Mouse (Mus musculus) testis, adult 2 months (tissue): ENCODE data around the gene Scarb2. TPM values are rescaled to one million over a fixed set of nuclear protein-coding genes. Genes with fewer than 3 reads are reported as not detected.

Experiments used
- H3K27ac ChIP-seq: fragments of 200-500 bp; 2 replicates; pipeline ENCODE4 v1.5.1; 2012; ENCODE audit warnings: low read depth, low read length; ENCODE audit not compliant: control insufficient read depth, insufficient read depth
- H3K27me3 ChIP-seq: fragments of 200-500 bp; 2 replicates; pipeline ENCODE4 v1.6.1; 2012; ENCODE audit warnings: mild to moderate bottlenecking, low read length, moderate library complexity; ENCODE audit not compliant: control insufficient read depth, insufficient read depth
- H3K36me3 ChIP-seq: fragments of 200-500 bp; 2 replicates; pipeline ENCODE4 v1.6.1; 2012; ENCODE audit warnings: mild to moderate bottlenecking, low read length; ENCODE audit not compliant: control insufficient read depth, insufficient read depth
- H3K4me1 ChIP-seq: fragments of 200-500 bp; 2 replicates; pipeline ENCODE4 v1.6.1; 2012; ENCODE audit warnings: low read length; ENCODE audit not compliant: control insufficient read depth, insufficient read depth
- H3K4me3 ChIP-seq: fragments of 200-500 bp; 2 replicates; pipeline ENCODE4 v1.5.1; 2012; ENCODE audit warnings: low read depth, mild to moderate bottlenecking, low read length, moderate library complexity, mixed read lengths; ENCODE audit not compliant: control insufficient read depth
- CTCF ChIP-seq: fragments of 200-500 bp; IDR thresholded peaks from 2 replicates; pipeline ENCODE4 v1.5.1; 2012; ENCODE audit warnings: low read depth, mild to moderate bottlenecking, inconsistent platforms, low read length, moderate library complexity; ENCODE audit not compliant: control insufficient read depth, insufficient read depth, insufficient replicate concordance
- POLR2A ChIP-seq: fragments of 200-500 bp; IDR thresholded peaks from 2 replicates; pipeline ENCODE4 v1.6.1; 2012; ENCODE audit warnings: low read depth, mild to moderate bottlenecking, inconsistent platforms, low read length, moderate library complexity; ENCODE audit not compliant: control insufficient read depth
- polyA plus RNA-seq: library from polyadenylated mRNA; depleted of rRNA; stranded (reverse); fragments of >200 nt; gene quantifications from 2 replicates; pipeline ENCODE4 v1.2.3, GENCODE M21; 2012

The Scarb2 gene
- polyA plus RNA-seq, 1 experiment: 4.3 TPM

DNA sequence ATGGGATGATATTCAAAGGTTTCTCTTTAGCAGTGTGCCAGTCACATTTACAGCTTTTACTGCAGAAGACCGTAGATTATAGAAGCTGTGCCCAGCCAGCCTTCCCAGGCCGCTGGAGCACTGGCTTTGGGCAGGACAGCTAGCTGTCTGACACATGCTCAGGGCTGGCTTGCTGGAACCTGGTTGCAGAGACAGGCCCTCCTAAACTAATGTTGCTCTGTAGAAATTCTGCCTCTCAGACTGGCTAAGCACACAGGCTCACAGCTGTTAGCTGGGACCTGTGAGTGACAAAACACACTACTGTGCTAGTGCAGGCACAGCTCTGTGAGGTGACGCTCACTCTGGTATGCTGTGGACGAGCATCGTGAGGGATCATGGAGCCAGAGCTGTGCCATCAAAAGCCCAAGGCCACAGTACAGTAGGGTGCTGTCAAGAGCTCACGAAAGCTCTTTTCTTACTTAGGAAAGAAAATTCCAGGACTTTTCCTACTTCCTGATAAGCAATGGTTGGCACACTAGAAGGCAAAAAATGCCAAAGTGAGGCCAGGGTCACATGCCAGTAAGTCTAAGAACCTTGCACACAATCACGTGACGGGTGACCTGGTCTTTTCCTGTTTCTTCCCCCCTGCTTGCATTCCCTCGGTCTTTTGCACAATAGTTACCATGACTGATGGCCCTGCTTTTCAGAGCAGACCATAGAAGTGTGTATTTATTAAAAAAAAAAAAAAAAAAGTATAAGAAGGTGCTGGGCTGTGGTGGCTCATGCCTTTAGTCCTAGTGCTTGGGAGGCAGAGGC, 97.1 kb downstream of the Scarb2 start:
- no peak overlapping the region for H3K27ac ChIP-seq

DNA sequence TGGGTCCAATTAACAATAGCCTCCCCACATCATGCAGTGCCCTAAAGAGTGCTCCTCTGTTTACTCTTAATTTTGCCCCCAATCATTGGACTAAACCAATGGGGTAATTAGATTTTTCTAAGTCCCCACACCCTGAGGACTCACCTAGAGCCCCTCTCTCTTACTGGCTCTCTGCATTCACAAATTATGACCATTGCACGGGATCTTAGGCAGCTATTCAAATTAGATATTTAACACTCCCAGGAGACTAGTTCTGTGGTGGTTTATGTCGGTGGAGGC, 102.3 kb downstream of the Scarb2 start:
- TF ChIP-seq POLR2A: no peak
- no peak for TF ChIP-seq CTCF
- Histone ChIP-seq H3K27ac (no peak overlapping the region), H3K4me3 (no peak overlapping the region), H3K36me3 (no peaks in the 10 kb centered on the region; the same call in 1 of the 2 replicates), H3K27me3 (no peaks in the 10 kb centered on the region), H3K4me1 (no peaks in the 10 kb centered on the region)

More for the DNA sequence above, 97.1 kb downstream of the Scarb2 start:
- Histone ChIP-seq H3K4me3 (no peak overlapping the region), H3K36me3 (no peaks in the 10 kb centered on the region), H3K27me3 (no peaks in the 10 kb centered on the region), H3K4me1 (no peaks in the 10 kb centered on the region)
- TF ChIP-seq CTCF (no peak), POLR2A (no peak)

DNA sequence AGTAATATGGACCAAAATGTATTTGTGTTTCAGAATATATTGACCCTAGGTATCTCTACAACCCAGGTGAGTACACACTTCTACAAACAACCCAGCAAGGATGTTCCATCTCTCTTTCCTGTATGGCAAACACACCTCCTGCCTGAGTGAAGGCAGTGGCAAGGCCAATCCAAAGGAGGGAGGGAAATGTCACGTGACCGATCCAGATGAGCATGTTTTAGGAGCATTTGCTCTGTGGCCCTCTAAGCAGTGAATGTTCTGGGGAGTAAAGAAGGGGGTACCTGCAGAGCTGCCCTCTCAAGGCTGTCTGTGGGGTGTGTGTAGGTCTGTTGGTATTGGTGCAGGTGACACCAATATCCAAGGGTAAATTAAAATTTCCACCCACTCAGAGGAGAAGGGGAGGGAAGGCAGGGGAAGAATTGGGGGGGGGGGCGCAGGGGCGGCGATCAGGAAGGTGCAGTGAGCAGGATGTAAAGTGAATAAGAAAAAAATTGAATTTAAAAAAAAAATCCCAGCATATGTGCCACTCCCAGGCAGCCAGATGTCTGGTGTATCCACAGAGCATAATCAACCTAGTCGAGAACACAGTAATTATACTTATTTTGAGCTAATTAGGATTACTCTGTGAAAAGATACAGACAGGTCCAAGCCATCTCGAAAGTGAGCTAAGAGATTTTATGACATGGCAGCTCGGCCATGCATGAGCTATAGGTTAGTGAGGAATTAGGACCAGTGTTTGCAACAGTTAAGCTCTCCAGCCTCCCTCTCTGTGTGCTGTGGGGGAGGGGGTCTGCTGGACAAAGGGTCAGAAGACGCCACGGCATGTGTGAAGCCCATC, 102.9 kb downstream of the Scarb2 start:
- Histone ChIP-seq H3K4me1 (no peaks in the 10 kb centered on the region), H3K4me3 (no peak overlapping the region), H3K36me3 (no peaks in the 10 kb centered on the region; the same call in 1 of the 2 replicates), H3K27ac (no peak overlapping the region), H3K27me3 (no peaks in the 10 kb centered on the region)
- TF ChIP-seq CTCF (no peak), POLR2A (no peak)

DNA sequence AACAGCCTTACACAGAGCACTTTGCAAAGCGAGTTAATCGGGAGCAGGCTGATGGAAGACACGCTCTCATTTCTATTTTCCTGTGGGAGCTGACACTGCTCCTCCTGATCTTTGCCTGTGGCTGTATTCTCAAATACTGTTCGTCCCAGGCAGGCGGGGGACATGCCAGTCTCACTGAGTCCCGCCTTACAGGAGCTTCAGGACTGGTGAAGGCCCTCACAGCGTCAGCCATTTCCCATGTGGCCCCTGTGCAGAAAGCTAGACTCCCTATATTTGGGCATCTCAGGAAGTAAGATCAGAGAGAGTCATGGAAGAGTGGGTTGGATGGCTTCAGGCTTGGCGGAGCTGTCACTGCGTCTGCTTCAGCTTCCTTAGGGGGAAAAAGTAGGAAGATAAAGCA, 103.8 kb downstream of the Scarb2 start:
- no peak overlapping the region for H3K27ac ChIP-seq
- no peaks in the 10 kb centered on the region for H3K27me3 ChIP-seq
- peaks cover 2% of the 10 kb centered on the region; the same call in 1 of the 2 replicates for H3K4me1 ChIP-seq
- H3K4me3 ChIP-seq: no peak overlapping the region
- no peaks in the 10 kb centered on the region; the same call in 1 of the 2 replicates for H3K36me3 ChIP-seq
- TF ChIP-seq CTCF: no peak

DNA sequence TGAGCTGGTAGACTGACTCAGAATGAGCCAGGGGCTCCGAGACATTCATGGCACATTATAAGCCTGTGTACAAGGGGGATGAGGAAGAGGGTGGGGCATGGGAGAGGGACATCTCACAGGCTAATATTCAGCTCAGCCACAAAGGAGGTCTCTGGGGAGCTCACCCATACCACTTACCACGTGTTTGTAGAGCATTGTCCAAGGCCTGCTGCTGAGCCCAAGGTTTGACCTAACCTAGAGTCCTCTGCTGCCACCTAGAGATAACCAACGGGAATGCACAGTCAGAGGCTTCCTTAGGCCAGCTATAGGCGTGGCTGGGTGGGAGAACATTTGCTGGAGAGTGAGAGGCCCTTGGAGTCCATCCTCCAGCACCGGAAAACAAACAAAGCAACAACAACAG, 108.5 kb downstream of the Scarb2 start:
- Histone ChIP-seq H3K4me3 (no peak overlapping the region), H3K4me1 (peaks cover 2% of the 10 kb centered on the region; the same call in 1 of the 2 replicates), H3K36me3 (peaks cover 1% of the 10 kb centered on the region; the same call in 1 of the 2 replicates), H3K27me3 (no peaks in the 10 kb centered on the region), H3K27ac (peak overlapping the region; percentile 33; the same call in 1 of the 2 replicates)
- TF ChIP-seq POLR2A (no peak), CTCF (peak; percentile 70; the same call in 1 of the 2 replicates)

DNA sequence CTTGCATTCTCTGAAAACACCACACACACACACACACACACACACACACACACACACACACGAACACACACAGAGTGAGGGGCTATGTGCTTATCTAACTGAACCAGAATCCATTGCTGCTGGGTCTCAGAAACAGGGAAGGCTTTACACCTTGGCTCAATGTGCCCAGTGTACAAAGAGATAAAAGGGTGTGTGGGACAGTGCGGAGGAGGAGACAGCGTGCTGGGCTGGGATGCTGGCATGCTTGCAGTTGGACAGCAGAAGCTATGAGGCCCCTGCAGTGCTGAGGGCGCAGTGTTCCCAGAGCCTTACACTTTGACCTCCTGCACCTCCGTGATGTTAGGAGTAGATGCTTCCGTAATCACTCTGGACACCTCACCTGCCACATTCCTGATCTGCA, 110.2 kb downstream of the Scarb2 start:
- TF ChIP-seq POLR2A (no peak), CTCF (no peak)
- Histone ChIP-seq H3K36me3 (peaks cover 1% of the 10 kb centered on the region; the same call in 1 of the 2 replicates), H3K27me3 (no peaks in the 10 kb centered on the region), H3K27ac (peak overlapping the region; percentile 3), H3K4me1 (peaks cover 12% of the 10 kb centered on the region), H3K4me3 (no peak overlapping the region)

DNA sequence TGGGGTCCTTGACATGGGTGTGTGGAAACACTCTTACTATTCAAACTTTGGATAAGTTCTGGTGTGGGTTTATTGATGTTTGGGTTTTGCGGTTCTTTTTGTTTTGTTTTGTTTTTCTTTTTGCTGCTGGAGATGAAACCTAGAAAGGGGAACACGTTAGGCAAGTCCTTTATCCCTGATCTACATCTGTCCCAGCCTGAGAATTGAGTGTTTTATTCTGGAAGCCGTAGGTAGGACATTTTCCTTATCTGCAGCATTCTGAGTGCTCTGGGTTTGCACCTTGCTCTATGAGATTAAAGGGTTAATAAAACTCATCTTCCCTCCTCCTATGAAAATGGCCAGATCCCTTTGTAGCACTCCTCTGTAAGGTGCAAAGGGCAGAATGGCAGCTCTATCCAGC, 110.9 kb downstream of the Scarb2 start:
- TF ChIP-seq POLR2A (no peak), CTCF (no peak)
- H3K4me3 ChIP-seq: no peak overlapping the region

More for the DNA sequence above, 110.9 kb downstream of the Scarb2 start:
- H3K4me1 ChIP-seq: peaks cover 13% of the 10 kb centered on the region
- H3K27ac ChIP-seq: peak overlapping the region; percentile 44; the same call in 1 of the 2 replicates
- no peaks in the 10 kb centered on the region for H3K27me3 ChIP-seq
- H3K36me3 ChIP-seq: peaks cover 1% of the 10 kb centered on the region; the same call in 1 of the 2 replicates
